Mouse (Mus musculus) MEL (cell line): ENCODE data around the gene Crcp. TPM values are rescaled to one million over a fixed set of nuclear protein-coding genes. Genes with fewer than 3 reads are reported as not detected.

Experiments used
- DNase-seq: peaks from one replicate; pipeline ENCODE4 v3.0.0; 2011; ENCODE audit warnings: low read depth, low spot score
- H3K27ac ChIP-seq: 2 replicates; pipeline ENCODE4 v1.5.1; 2012; ENCODE audit warnings: low read depth, mild to moderate bottlenecking, control low read depth, low read length, moderate library complexity; ENCODE audit not compliant: control insufficient read depth
- H3K27me3 ChIP-seq, 2 experiments: fragments of 150-350 bp in 1 of 2; sonication (generic) in 1 of 2; 2 replicates each; pipeline ENCODE4 v1.6.1; 2012; ENCODE audit warnings: low read length in 2 of 2, mild to moderate bottlenecking in 2 of 2, improper control_type of control experiment in 1 of 2, moderate library complexity in 1 of 2; ENCODE audit not compliant: insufficient read depth in 2 of 2, control insufficient read depth in 1 of 2
- H3K36me3 ChIP-seq, 2 experiments: 2 replicates each; pipeline ENCODE4 v1.6.1; 2012 to 2014; ENCODE audit warnings: low read length in 2 of 2, improper control_type of control experiment in 1 of 2, inconsistent platforms in 1 of 2, mild to moderate bottlenecking in 1 of 2; ENCODE audit not compliant: insufficient read depth in 2 of 2, control insufficient read depth in 1 of 2
- H3K4me1 ChIP-seq, 2 experiments: fragments of 150-350 bp in 1 of 2; sonication (generic) in 1 of 2; 2 replicates each; pipeline ENCODE4 v1.6.1; 2012; ENCODE audit warnings: low read length in 2 of 2, improper control_type of control experiment in 1 of 2, mild to moderate bottlenecking in 1 of 2; ENCODE audit not compliant: insufficient read depth in 2 of 2, control insufficient read depth in 1 of 2
- H3K4me3 ChIP-seq, 2 experiments: fragments of 150-350 bp in 1 of 2; sonication (generic) in 1 of 2; 2 replicates each; pipeline ENCODE4 v1.5.1; 2012; ENCODE audit warnings: low read depth in 2 of 2, low read length in 2 of 2, mild to moderate bottlenecking in 2 of 2, moderate library complexity in 2 of 2, control low read depth in 1 of 2, improper control_type of control experiment in 1 of 2; ENCODE audit not compliant: control insufficient read depth in 1 of 2, insufficient read depth in 1 of 2
- H3K79me2 ChIP-seq: 2 replicates; pipeline ENCODE4 v1.6.1; 2012; ENCODE audit warnings: mild to moderate bottlenecking, low read length, moderate library complexity; ENCODE audit not compliant: control insufficient read depth, poor library complexity, insufficient read depth
- H3K9ac ChIP-seq: 2 replicates; pipeline ENCODE4 v1.6.1; 2012; ENCODE audit warnings: low read depth, mild to moderate bottlenecking, control low read depth, low read length, moderate library complexity; ENCODE audit not compliant: control insufficient read depth, poor library complexity, severe bottlenecking
- H3K9me3 ChIP-seq: fragments of 150-350 bp; sonication (generic); replicated peaks from 2 replicates; pipeline ENCODE4 v1.6.1; 2012; ENCODE audit warnings: mild to moderate bottlenecking, low read length, improper control_type of control experiment, moderate library complexity; ENCODE audit not compliant: insufficient read depth
- CHD1 ChIP-seq: IDR thresholded peaks from 2 replicates; pipeline ENCODE4 v1.6.1; 2012; ENCODE audit warnings: low read depth, mild to moderate bottlenecking, inconsistent platforms, low read length, improper control_type of control experiment
- HCFC1 ChIP-seq: IDR thresholded peaks from 2 replicates; pipeline ENCODE4 v1.6.1; 2012; ENCODE audit warnings: low read depth, mild to moderate bottlenecking, inconsistent platforms, low read length, improper control_type of control experiment, moderate library complexity
- JUND ChIP-seq: IDR thresholded peaks from 2 replicates; pipeline ENCODE4 v1.6.1; 2011; ENCODE audit warnings: low read depth, mild to moderate bottlenecking, improper control_type of control experiment, low read length
- MAFK ChIP-seq: IDR thresholded peaks from 2 replicates; pipeline ENCODE4 v1.6.1; 2011; ENCODE audit warnings: low read depth, mild to moderate bottlenecking, low read length, improper control_type of control experiment, borderline replicate concordance
- MAX ChIP-seq: IDR thresholded peaks from 2 replicates; pipeline ENCODE4 v1.6.1; 2011; ENCODE audit warnings: low read length, improper control_type of control experiment
- MAZ ChIP-seq: IDR thresholded peaks from 2 replicates; pipeline ENCODE4 v1.6.1; 2012; ENCODE audit warnings: low read depth, mild to moderate bottlenecking, inconsistent platforms, low read length, improper control_type of control experiment
- MXI1 ChIP-seq: IDR thresholded peaks from 2 replicates; pipeline ENCODE4 v1.6.1; 2011; ENCODE audit warnings: mild to moderate bottlenecking, low read depth, low read length, improper control_type of control experiment
- NELFE ChIP-seq: IDR thresholded peaks from 2 replicates; pipeline ENCODE4 v1.6.1; 2011; ENCODE audit warnings: low read depth, low read length, improper control_type of control experiment
- POLR2AphosphoS2 ChIP-seq: IDR thresholded peaks from 2 replicates; pipeline ENCODE4 v1.6.1; 2011; ENCODE audit warnings: low read length, improper control_type of control experiment
- POLR2AphosphoS5 ChIP-seq: IDR thresholded peaks from 2 replicates; pipeline ENCODE4 v1.6.1; 2012; ENCODE audit warnings: low read depth, borderline replicate concordance, mild to moderate bottlenecking, inconsistent platforms, low read length, moderate library complexity, mixed read lengths
- RAD21 ChIP-seq: IDR thresholded peaks from 2 replicates; pipeline ENCODE4 v1.6.1; 2011; ENCODE audit warnings: mild to moderate bottlenecking, low read depth, low read length, improper control_type of control experiment
- SIN3A ChIP-seq: IDR thresholded peaks from 2 replicates; pipeline ENCODE4 v1.6.1; 2012; ENCODE audit warnings: low read length, improper control_type of control experiment, inconsistent platforms
- SMC3 ChIP-seq: IDR thresholded peaks from 2 replicates; pipeline ENCODE4 v1.6.1; 2011; ENCODE audit warnings: low read depth, low read length, improper control_type of control experiment
- TAL1 ChIP-seq: IDR thresholded peaks from 2 replicates; pipeline ENCODE4 v1.6.1; 2012; ENCODE audit warnings: mild to moderate bottlenecking, inconsistent platforms, low read length, moderate library complexity, mixed read lengths
- TBP ChIP-seq: IDR thresholded peaks from 2 replicates; pipeline ENCODE4 v1.8.0; 2011; ENCODE audit warnings: low read depth, low read length, improper control_type of control experiment
- USF2 ChIP-seq, 2 experiments: IDR thresholded peaks; 2 replicates each; pipeline ENCODE4 v1.6.1; 2011 to 2012; ENCODE audit warnings: improper control_type of control experiment in 2 of 2, low read length in 2 of 2, borderline replicate concordance in 1 of 2, inconsistent platforms in 1 of 2, low read depth in 1 of 2, mild to moderate bottlenecking in 1 of 2; ENCODE audit not compliant: insufficient read depth in 1 of 2
- ZC3H11A ChIP-seq: IDR thresholded peaks from 2 replicates; pipeline ENCODE4 v1.6.1; 2012; ENCODE audit warnings: low read depth, mild to moderate bottlenecking, inconsistent platforms, low read length, improper control_type of control experiment
- ZKSCAN1 ChIP-seq: IDR thresholded peaks from 2 replicates; pipeline ENCODE4 v1.6.1; 2012; ENCODE audit warnings: low read depth, mild to moderate bottlenecking, inconsistent platforms, low read length, improper control_type of control experiment, moderate library complexity
- ZNF384 ChIP-seq: IDR thresholded peaks from 2 replicates; pipeline ENCODE4 v1.6.1; 2012; ENCODE audit warnings: low read depth, mild to moderate bottlenecking, inconsistent platforms, low read length, improper control_type of control experiment
- polyA plus RNA-seq, 2 experiments: library from polyadenylated mRNA; stranded (reverse) in 1 of 2; unstranded in 1 of 2; fragments of >175 nt in 1 of 2; fragments of >200 nt in 1 of 2; gene quantifications; 2 replicates each; pipeline versions ENCODE4 v1.2.1 to v1.2.4; 2012; ENCODE audit warnings: low replicate concordance in 2 of 2, low read depth in 1 of 2; ENCODE audit not compliant: insufficient read length in 2 of 2, insufficient read depth in 1 of 2, missing spikeins in 1 of 2
- total RNA-seq: library from RNA; depleted of rRNA; stranded (reverse); fragments of 300-350 nt; gene quantifications from 2 replicates; pipeline ENCODE4 v1.2.3, GENCODE M21; 2012

Crcp gene
- total and polyA plus RNA-seq, 3 experiments = 56.2 to 69.6 TPM; not detected in 1

GRCm38 (mm10) chr5:130021361-130021966, 7.6 kb upstream of the Crcp start:
- TF ChIP-seq TAL1 = no peak
- no peak for TF ChIP-seq RAD21
- no peak for TF ChIP-seq USF2 (IDR thresholded peaks at IDR 0.05; ENCODE audit: borderline replicate concordance in 1 of 2, insufficient read depth in 1 of 2, low read depth in 1 of 2, low read length in 2 of 2)
- TF ChIP-seq NELFE = no peak
- no peak for TF ChIP-seq CHD1
- TF ChIP-seq ZC3H11A = no peak
- no peak for TF ChIP-seq POLR2AphosphoS2
- TF ChIP-seq ZNF384 = no peak
- TF ChIP-seq JUND = no peak
- no peak for DNase-seq
- Histone ChIP-seq H3K4me1 (no peaks in the 10 kb centered on the region; a peak in 1 of 4 replicates), H3K36me3 (peaks cover 0 to 3% of the 10 kb centered on the region in 2 experiments; a peak in 1 of 4 replicates), H3K27me3 (no peaks in the 10 kb centered on the region), H3K79me2 (no peaks in the 10 kb centered on the region; the same call in 1 of the 2 replicates), H3K4me3 (no peak overlapping the region), H3K9ac (no peak overlapping the region), H3K9me3 (no peaks in the 10 kb centered on the region), H3K27ac (no peak overlapping the region)

DNA sequence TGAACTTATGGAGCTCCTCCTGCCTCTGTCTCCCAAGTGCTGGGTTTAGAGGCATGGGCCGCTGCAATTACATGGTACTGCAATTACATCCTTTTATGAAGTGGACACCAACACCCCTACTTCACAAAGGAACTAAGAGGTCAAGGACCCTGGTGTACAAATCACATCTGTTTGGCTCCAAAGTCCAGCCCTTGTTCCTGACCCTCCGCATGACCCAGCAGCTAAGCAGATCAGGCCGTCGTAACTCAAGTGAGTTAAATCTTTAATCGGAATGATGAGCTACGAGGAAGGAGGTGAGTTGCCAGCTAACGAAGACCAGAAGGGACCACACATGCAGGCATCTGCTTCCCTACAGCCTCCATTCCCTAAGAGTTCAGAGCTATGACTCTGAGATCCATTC, 6.7 kb upstream of the Crcp start:
- TF ChIP-seq MAFK (no peak), SIN3A (no peak), MAZ (no peak), RAD21 (no peak), NELFE (no peak), ZKSCAN1 (no peak), TBP (no peak), SMC3 (no peak), ZNF384 (no peak), POLR2AphosphoS5 (no peak), MXI1 (no peak), HCFC1 (no peak), MAX (no peak)
- TF ChIP-seq, all 39 proteins: peak for 0
- Histone ChIP-seq H3K79me2 (no peaks in the 10 kb centered on the region; the same call in 1 of the 2 replicates), H3K36me3 (peaks cover 0 to 3% of the 10 kb centered on the region in 2 experiments; a peak in 1 of 4 replicates), H3K27me3 (no peaks in the 10 kb centered on the region), H3K4me3 (no peak overlapping the region), H3K27ac (no peak overlapping the region), H3K9me3 (no peaks in the 10 kb centered on the region), H3K4me1 (no peaks in the 10 kb centered on the region; a peak in 1 of 4 replicates), H3K9ac (no peak overlapping the region)
- no peak for DNase-seq
